Mouse (Mus musculus) thymus, adult 2 months (tissue): ENCODE data around the gene Macrod2.

Experiments
- CTCF ChIP-seq: fragments of 200-500 bp; IDR thresholded peaks from 2 replicates; pipeline ENCODE4 v1.5.1; 2012; ENCODE audit warnings: mild to moderate bottlenecking, control low read depth, low read length, moderate library complexity, borderline replicate concordance; ENCODE audit not compliant: control insufficient read depth, poor library complexity, insufficient read depth; ENCODE audit errors: extremely low read depth
- POLR2A ChIP-seq: fragments of 200-500 bp; IDR thresholded peaks from 2 replicates; pipeline ENCODE4 v1.6.1; 2012; ENCODE audit warnings: mild to moderate bottlenecking, low read length, control low read depth, moderate library complexity; ENCODE audit not compliant: control insufficient read depth, poor library complexity, insufficient read depth; ENCODE audit errors: extremely low read depth

DNA sequence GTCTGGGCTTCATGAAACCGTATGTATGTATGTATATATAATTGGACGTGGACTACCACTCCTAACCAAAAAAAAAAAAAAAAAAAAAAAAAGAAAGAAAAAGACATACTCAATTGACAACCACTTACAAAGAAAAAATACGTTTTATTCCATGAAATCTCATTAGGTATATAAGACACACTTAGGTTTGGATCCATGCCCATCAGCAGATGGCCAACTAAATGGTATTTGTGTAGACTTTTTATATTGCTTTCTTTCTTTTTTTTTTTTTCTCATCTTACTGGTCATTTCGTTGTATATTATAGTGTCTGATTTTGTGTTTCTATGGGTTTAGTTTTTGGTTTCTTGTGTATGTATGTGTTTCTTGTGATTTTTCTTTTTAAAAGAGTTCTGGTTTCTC is 467.6 kb downstream of the Macrod2 start:
- no peak for TF ChIP-seq CTCF
- TF ChIP-seq POLR2A = no peak
